Mouse (Mus musculus) thymus, adult 2 months (tissue): Measurements from ENCODE around the gene Vps53. TPM values are rescaled to one million over a fixed set of nuclear protein-coding genes. Genes with fewer than 3 reads are reported as not detected.

Experiments
- DNase-seq: peaks from one replicate; pipeline ENCODE4 v3.0.0; 2021
- H3K27ac ChIP-seq: fragments of 200-500 bp; 2 replicates; pipeline ENCODE4 v1.5.1; 2012; ENCODE audit warnings: low read length, control low read depth; ENCODE audit not compliant: control insufficient read depth, insufficient read depth
- H3K27me3 ChIP-seq: fragments of 200-500 bp; 2 replicates; pipeline ENCODE4 v1.6.1; 2012; ENCODE audit warnings: mild to moderate bottlenecking, low read length, moderate library complexity, mixed read lengths; ENCODE audit not compliant: control insufficient read depth, insufficient read depth
- H3K36me3 ChIP-seq: fragments of 200-500 bp; 2 replicates; pipeline ENCODE4 v1.6.1; 2012; ENCODE audit warnings: mild to moderate bottlenecking, low read length, moderate library complexity; ENCODE audit not compliant: control insufficient read depth, insufficient read depth
- H3K4me1 ChIP-seq: fragments of 200-500 bp; replicated peaks from 2 replicates; pipeline ENCODE4 v1.6.1; 2012; ENCODE audit warnings: low read length; ENCODE audit not compliant: control insufficient read depth, insufficient read depth
- H3K4me3 ChIP-seq: fragments of 200-500 bp; 2 replicates; pipeline ENCODE4 v1.5.1; 2012; ENCODE audit warnings: mild to moderate bottlenecking, low read length, control low read depth, moderate library complexity; ENCODE audit not compliant: control insufficient read depth, insufficient read depth
- CTCF ChIP-seq: fragments of 200-500 bp; IDR thresholded peaks from 2 replicates; pipeline ENCODE4 v1.5.1; 2012; ENCODE audit warnings: mild to moderate bottlenecking, control low read depth, low read length, moderate library complexity, borderline replicate concordance; ENCODE audit not compliant: control insufficient read depth, poor library complexity, insufficient read depth; ENCODE audit errors: extremely low read depth
- POLR2A ChIP-seq: fragments of 200-500 bp; IDR thresholded peaks from 2 replicates; pipeline ENCODE4 v1.6.1; 2012; ENCODE audit warnings: mild to moderate bottlenecking, low read length, control low read depth, moderate library complexity; ENCODE audit not compliant: control insufficient read depth, poor library complexity, insufficient read depth; ENCODE audit errors: extremely low read depth
- WGBS: fragments of 180-500 bp; shearing (Covaris S2); methylation state at CpG from one replicate; pipeline ENCODE4 v1.1.7; 2018; 5-methylcytosine and 5-hydroxymethylcytosine counted together
- polyA plus RNA-seq: library from polyadenylated mRNA; depleted of rRNA; stranded (reverse); fragments of >200 nt; gene quantifications from 2 replicates; pipeline ENCODE4 v1.2.3, GENCODE M21; 2012

The Vps53 gene
- polyA plus RNA-seq, 1 experiment: 33.7 TPM

DNA sequence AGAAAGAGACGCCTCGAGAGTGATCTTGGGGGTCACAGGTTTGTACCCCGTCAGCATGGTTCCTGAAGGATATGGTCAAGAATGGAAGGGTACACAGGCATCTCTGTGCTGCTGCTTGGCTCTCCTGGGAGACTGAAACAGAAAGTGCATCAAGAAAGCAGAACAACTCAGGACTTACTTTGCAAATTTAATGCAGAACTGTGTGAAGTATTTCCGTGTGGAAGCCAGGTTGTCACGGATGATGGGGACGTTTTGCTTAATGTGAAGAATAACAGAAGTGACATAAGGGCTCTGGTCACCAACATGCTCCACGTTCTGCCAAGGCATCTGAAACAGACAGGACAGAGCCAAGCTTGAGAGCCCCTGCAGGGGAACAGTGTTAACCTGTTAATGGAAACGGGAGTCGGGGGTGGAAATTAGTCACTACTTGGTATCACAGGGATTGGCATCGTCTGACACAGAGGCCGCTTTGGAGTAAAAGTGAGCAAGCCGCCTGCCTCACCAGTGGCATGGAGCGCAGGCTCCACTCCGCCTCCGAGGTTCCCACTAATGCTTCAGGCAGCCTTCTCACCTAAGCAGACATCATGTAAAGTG is 112.8 kb downstream of the Vps53 start:
- Histone ChIP-seq H3K27ac (no peak overlapping the region), H3K4me3 (no peak overlapping the region), H3K27me3 (no peaks in the 10 kb centered on the region), H3K4me1 (no peaks in the 10 kb centered on the region), H3K36me3 (no peaks in the 10 kb centered on the region)
- no peak for DNase-seq
- TF ChIP-seq CTCF (no peak), POLR2A (no peak)
- WGBS: 88% methylated on average over 15 of the region's 15 CpGs

DNA sequence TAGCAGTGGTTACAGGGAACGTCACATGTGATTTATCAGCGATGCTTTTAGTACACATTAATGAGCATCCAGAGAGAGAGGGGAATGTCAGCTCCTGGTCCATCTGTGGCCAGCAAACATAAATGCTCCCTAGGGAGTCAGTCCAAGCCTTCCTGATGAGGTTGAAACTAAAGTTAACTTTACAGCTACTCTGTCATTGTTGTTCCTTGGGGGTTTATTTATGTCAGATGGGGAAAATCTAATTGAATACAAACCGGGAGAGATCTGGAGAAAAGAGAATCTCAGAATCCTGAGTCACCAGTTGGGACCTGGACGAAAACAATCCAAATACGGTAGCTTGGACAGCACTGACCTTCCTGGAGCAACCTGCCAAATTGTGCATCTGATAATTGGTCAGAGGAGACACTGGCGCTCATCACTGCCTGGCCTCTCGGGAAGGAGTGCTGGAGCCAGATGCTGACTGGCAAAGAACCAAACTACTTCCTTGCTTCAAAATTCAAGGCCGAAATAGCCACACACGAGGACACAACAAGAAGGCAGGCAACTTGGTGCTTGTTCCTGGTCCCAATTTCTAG is 113.8 kb downstream of the Vps53 start:
- no peak overlapping the region for H3K27ac ChIP-seq

GRCm38 (mm10) chr11:76064411-76064810 is 115.0 kb downstream of the Vps53 start:
- no peak for DNase-seq
- no peak overlapping the region for H3K4me3 ChIP-seq
- H3K27me3 ChIP-seq: no peaks in the 10 kb centered on the region
- TF ChIP-seq POLR2A (no peak), CTCF (no peak)
- no peaks in the 10 kb centered on the region for H3K4me1 ChIP-seq
- WGBS: 27% methylated on average over 7 of the region's 7 CpGs
- no peaks in the 10 kb centered on the region for H3K36me3 ChIP-seq
- no peak overlapping the region for H3K27ac ChIP-seq

More for the DNA sequence above, 113.8 kb downstream of the Vps53 start:
- TF ChIP-seq POLR2A: no peak
- TF ChIP-seq CTCF: no peak
- H3K4me3 ChIP-seq: no peak overlapping the region
- no peaks in the 10 kb centered on the region for H3K27me3 ChIP-seq
- no peak for DNase-seq
- 92% methylated on average over 9 of the region's 9 CpGs for WGBS
- no peaks in the 10 kb centered on the region for H3K36me3 ChIP-seq
- H3K4me1 ChIP-seq: no peaks in the 10 kb centered on the region

DNA sequence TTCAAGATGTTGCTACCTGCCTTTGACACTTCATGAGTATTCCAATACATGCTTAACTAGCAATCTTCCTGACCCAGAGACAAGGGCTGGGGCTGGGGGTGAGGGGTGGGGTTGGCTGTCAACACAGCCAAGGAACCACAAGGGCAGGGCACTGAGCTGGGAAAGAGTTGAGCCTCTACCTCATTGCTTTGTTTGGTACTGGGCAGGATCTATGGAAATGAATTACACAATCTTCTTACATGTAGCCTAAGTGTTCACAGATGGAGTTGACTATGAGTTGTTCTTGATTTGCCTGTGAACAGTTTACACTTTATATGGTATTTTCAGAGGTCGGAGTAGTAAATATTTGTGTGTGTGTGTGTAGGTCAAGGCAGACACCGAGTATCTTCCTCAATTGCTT is 118.5 kb downstream of the Vps53 start:
- WGBS: 98% methylated on average over 2 of the region's 2 CpGs

GRCm38 (mm10) chr11:76059971-76060370 is 119.5 kb downstream of the Vps53 start:
- H3K27ac ChIP-seq: no peak overlapping the region
- 92% methylated on average over 7 of the region's 7 CpGs for WGBS

More for the DNA sequence above, 118.5 kb downstream of the Vps53 start:
- Histone ChIP-seq H3K36me3 (no peaks in the 10 kb centered on the region), H3K4me3 (no peak overlapping the region), H3K27me3 (no peaks in the 10 kb centered on the region), H3K27ac (no peak overlapping the region), H3K4me1 (no peaks in the 10 kb centered on the region)
- TF ChIP-seq CTCF: no peak
- no peak for TF ChIP-seq POLR2A
- DNase-seq: no peak

DNA sequence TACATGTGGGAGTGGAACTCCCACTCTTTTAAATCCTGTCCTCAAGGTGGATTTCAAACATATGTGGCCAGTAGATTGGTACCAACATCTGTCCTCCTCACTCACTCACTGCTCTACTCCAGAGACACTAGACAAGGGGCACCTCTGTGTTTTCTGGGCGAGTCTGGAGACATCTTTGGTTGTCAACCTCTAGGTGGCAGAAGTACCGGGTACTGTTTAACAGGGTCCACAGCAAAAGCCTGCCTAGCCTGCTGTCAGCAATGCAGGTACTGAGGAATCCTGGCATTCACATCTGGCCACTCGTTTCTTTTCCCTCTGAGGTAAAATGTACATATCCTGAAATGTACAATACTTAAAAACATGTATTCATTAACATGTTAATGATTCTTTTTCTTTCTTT is 123.0 kb downstream of the Vps53 start:
- WGBS: 48% methylated on average over 3 of the region's 3 CpGs
- TF ChIP-seq POLR2A (no peak), CTCF (no peak)
- no peak overlapping the region for H3K4me3 ChIP-seq
- DNase-seq: peak; percentile 7
- no peaks in the 10 kb centered on the region for H3K4me1 ChIP-seq
- H3K27ac ChIP-seq: no peak overlapping the region
- no peaks in the 10 kb centered on the region for H3K36me3 ChIP-seq
- no peaks in the 10 kb centered on the region for H3K27me3 ChIP-seq

More at GRCm38 (mm10) chr11:76059971-76060370, 119.5 kb downstream of the Vps53 start:
- no peaks in the 10 kb centered on the region for H3K27me3 ChIP-seq
- DNase-seq: no peak
- no peaks in the 10 kb centered on the region for H3K36me3 ChIP-seq
- no peak overlapping the region for H3K4me3 ChIP-seq
- TF ChIP-seq POLR2A: no peak
- no peak for TF ChIP-seq CTCF
- no peaks in the 10 kb centered on the region for H3K4me1 ChIP-seq
